Mouse (Mus musculus) B cell, adult 62 days (primary cell): ENCODE measurements around the gene Ctbs. TPM values are rescaled to one million over a fixed set of nuclear protein-coding genes. Genes with fewer than 3 reads are reported as not detected.

Experiments used
- total RNA-seq: library from RNA; stranded (reverse); gene quantifications from 4 replicates; pipeline ENCODE4 v1.2.4, GENCODE M21; 2023

The Ctbs gene
- 10.0 to 13.5 TPM (median 12.3 TPM) in 4 replicates for total RNA-seq

GRCm38 (mm10) chr3:146449745-146450250 is at the start of gene Ctbs:
Gene Ctbs, plus strand, starts transcription at chr3:146449795.

GRCm38 (mm10) chr3:146404311-146405201 is 45.0 kb upstream of the Ctbs start, which contains the start of gene Ssx2ip:
Gene Ssx2ip, plus strand, starts transcription at chr3:146404642.

DNA sequence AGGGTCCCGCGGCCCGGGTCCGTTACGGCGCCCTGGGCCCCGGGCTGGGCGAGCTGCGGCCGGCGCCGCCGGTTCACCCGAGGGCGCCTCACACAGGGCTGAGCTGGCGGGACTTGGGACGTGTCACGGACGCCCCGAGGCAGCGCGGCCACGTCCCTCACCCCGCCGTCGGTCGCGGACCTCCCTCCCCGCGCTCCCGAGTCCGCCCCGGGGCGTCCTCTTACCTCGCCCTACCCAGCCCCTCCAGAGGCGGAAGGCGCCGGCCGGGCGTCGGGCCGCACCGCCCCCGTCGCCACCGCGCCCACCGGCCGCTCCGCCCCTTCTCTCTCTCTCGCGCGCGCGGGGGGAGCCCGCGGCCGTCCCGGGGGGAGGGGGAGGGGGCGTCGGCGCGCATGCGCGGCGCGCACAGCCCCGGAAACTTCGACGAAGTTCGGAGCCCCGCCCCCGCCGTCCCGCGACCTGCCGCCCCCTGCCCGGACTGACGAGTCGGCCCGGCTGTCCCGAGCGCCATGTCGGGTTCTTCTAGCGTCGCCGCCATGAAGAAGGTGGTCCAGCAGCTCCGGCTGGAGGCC is 49.9 kb downstream of the Ctbs start, which contains the start of the genes Spata1 and Gng5:
TSS of gene Spata1 (minus strand) at position 323 of the 572 bp plus-strand sequence.
TSS of gene Gng5 (plus strand) at position 377 of the 572 bp plus-strand sequence.

Other genes with a start within 250 kb of the Ctbs start
- not detected in 4 replicates for gene Lpar3, start 228.8 kb upstream of the Ctbs start, total RNA-seq
- 1.3 to 2.4 TPM (median 2.0 TPM) in 4 replicates for gene Ssx2ip, start 45.2 kb upstream of the Ctbs start, total RNA-seq
- 2.4 to 5.0 TPM (median 3.8 TPM) in 4 replicates for gene Spata1, start 50.0 kb downstream of the Ctbs start, total RNA-seq
- gene Gng5, start 50.0 kb downstream of the Ctbs start, total RNA-seq, result 118 to 154 TPM (median 140 TPM) in 4 replicates
- 84.0 to 101 TPM (median 95.6 TPM) in 4 replicates for gene Rpf1, start 71.6 kb downstream of the Ctbs start, total RNA-seq
- gene Uox, start 120.6 kb downstream of the Ctbs start, total RNA-seq, result not detected in 4 replicates
- gene Dnase2b, start 165.8 kb downstream of the Ctbs start, total RNA-seq, result not detected in 4 replicates
- not detected in 4 replicates for gene 4930503B20Rik, start 201.5 kb downstream of the Ctbs start, total RNA-seq
- not detected in 4 replicates for gene Samd13, start 235.8 kb downstream of the Ctbs start, total RNA-seq